ENCODE assay signal across 7 mouse cellular contexts in genomic region chr9:20887704-20888385, GRCm38 (mm10). TPM values are rescaled to one million over a fixed set of nuclear protein-coding genes. Genes with fewer than 3 reads are reported as not detected.
DNase-seq lines count a peak whose midpoint lies in the region; ATAC-seq and TF ChIP-seq lines count a peak whose summit lies in the region.

Gene Ppan, plus strand, starts transcription at chr9:20888175.

- intact Hi-C loops in left cerebral cortex, postnatal 4 days (cut with DNase I): no loop called here

- H3K9ac ChIP-seq in intestine, postnatal 0 days (ENCODE audit: low read depth, low read length): peak within 1 kb of the TSS; percentile 82
- peak within 1 kb of the TSS; percentile 85 for H3K9ac ChIP-seq in midbrain, embryonic 12.5 days (replicated peaks)

- peak; percentile 95 for DNase-seq in adrenal gland, postnatal 10 days
- DNase-seq in embryonic facial prominence, embryonic 10.5 days (ENCODE audit: low spot score): peak; percentile 95
- no peak for DNase-seq in gonadal fat pad, adult 2 months (ENCODE audit: low read depth)
- peak; percentile 96 for DNase-seq in left cerebral cortex, postnatal 4 days

- peak within 1 kb of the TSS; percentile 88 for H3K4me2 ChIP-seq in intestine, postnatal 0 days (replicated peaks; ENCODE audit: low read depth)
- peak within 1 kb of the TSS; percentile 73 for H3K4me2 ChIP-seq in midbrain, embryonic 12.5 days (replicated peaks)

- no peaks in the 10 kb centered on the region for H3K27me3 ChIP-seq in embryonic facial prominence, embryonic 10.5 days (replicated peaks; ENCODE audit: low read depth, poor library complexity, severe bottlenecking)
- H3K27me3 ChIP-seq in intestine, postnatal 0 days (replicated peaks; ENCODE audit: control insufficient read depth, insufficient read depth, low read length): no peaks in the 10 kb centered on the region
- no peaks in the 10 kb centered on the region for H3K27me3 ChIP-seq in midbrain, embryonic 12.5 days
- H3K27me3 ChIP-seq in small intestine, adult 2 months (ENCODE audit: control insufficient read depth, insufficient read depth, low read length): no peaks in the 10 kb centered on the region

- TF ChIP-seq CTCF in intestine, postnatal 0 days (IDR thresholded peaks at IDR 0.05; ENCODE audit: low read depth): 0 out of 2 replicates have a peak, but pooled peaks have one; percentile 2
- TF ChIP-seq CTCF in small intestine, adult 2 months (IDR thresholded peaks at IDR 0.05; ENCODE audit: extremely low read depth, insufficient read length, insufficient replicate concordance, low read depth, low read length): no peak

- under 1% methylated on average over 43 of the region's 43 CpGs for WGBS in embryonic facial prominence, embryonic 10.5 days
- 1% methylated on average over 43 of the region's 43 CpGs for WGBS in intestine, postnatal 0 days
- under 1% methylated on average over 40 of the region's 43 CpGs for WGBS in midbrain, embryonic 12.5 days
- under 1% methylated on average over 43 of the region's 43 CpGs for WGBS in small intestine, adult 2 months

- peak within 1 kb of the TSS; percentile 90 for H3K27ac ChIP-seq in embryonic facial prominence, embryonic 10.5 days (replicated peaks)
- peak within 1 kb of the TSS; percentile 85 for H3K27ac ChIP-seq in intestine, postnatal 0 days (ENCODE audit: low read depth, low read length)
- H3K27ac ChIP-seq in midbrain, embryonic 12.5 days (replicated peaks): peak within 1 kb of the TSS; percentile 91
- H3K27ac ChIP-seq in small intestine, adult 2 months (ENCODE audit: insufficient read depth, low read depth, low read length): peak within 1 kb of the TSS; percentile 75

- H3K36me3 ChIP-seq in embryonic facial prominence, embryonic 10.5 days (replicated peaks): peaks cover 37% of the 10 kb centered on the region
- peaks cover 34% of the 10 kb centered on the region for H3K36me3 ChIP-seq in intestine, postnatal 0 days (ENCODE audit: control insufficient read depth, insufficient read depth)
- H3K36me3 ChIP-seq in midbrain, embryonic 12.5 days: peaks cover 36% of the 10 kb centered on the region
- peaks cover 29% of the 10 kb centered on the region for H3K36me3 ChIP-seq in small intestine, adult 2 months (ENCODE audit: control insufficient read depth, insufficient read depth, low read length)

- ATAC-seq in intestine, postnatal 0 days: peak; percentile 96
- peak; percentile 98 for ATAC-seq in midbrain, embryonic 12.5 days (ENCODE audit: low FRiP score, low read depth)

- peak within 1 kb of the TSS; percentile 99 for H3K4me3 ChIP-seq in embryonic facial prominence, embryonic 10.5 days
- H3K4me3 ChIP-seq in intestine, postnatal 0 days (ENCODE audit: low read depth, low read length): peak within 1 kb of the TSS; percentile 79
- H3K4me3 ChIP-seq in midbrain, embryonic 12.5 days: peak within 1 kb of the TSS; percentile 74
- H3K4me3 ChIP-seq in small intestine, adult 2 months (ENCODE audit: low read depth, low read length): peak within 1 kb of the TSS; percentile 95

- peak; percentile 76 for TF ChIP-seq POLR2A in small intestine, adult 2 months (IDR thresholded peaks at IDR 0.05; ENCODE audit: low read depth, low read length)

- peaks cover 7% of the 10 kb centered on the region for H3K4me1 ChIP-seq in embryonic facial prominence, embryonic 10.5 days
- H3K4me1 ChIP-seq in intestine, postnatal 0 days (replicated peaks; ENCODE audit: control insufficient read depth, insufficient read depth, low read length): no peaks in the 10 kb centered on the region
- peaks cover 12% of the 10 kb centered on the region for H3K4me1 ChIP-seq in midbrain, embryonic 12.5 days
- H3K4me1 ChIP-seq in small intestine, adult 2 months (ENCODE audit: control insufficient read depth, insufficient read depth, insufficient read length, low read length): peaks cover 2% of the 10 kb centered on the region; the same call in 1 of the 2 replicates

- peaks cover 6% of the 10 kb centered on the region; the same call in 1 of the 2 replicates for H3K9me3 ChIP-seq in embryonic facial prominence, embryonic 10.5 days
- H3K9me3 ChIP-seq in intestine, postnatal 0 days (ENCODE audit: control insufficient read depth): no peaks in the 10 kb centered on the region
- no peaks in the 10 kb centered on the region for H3K9me3 ChIP-seq in midbrain, embryonic 12.5 days

RNA-seq across cellular contexts. Expression of gene Ppan, which starts in this region (rescaled TPM):
- 10 to 100 TPM; 32.6 to 38.2 TPM for total RNA-seq in adrenal gland, postnatal 10 days (2021)
- polyA plus RNA-seq in embryonic facial prominence, embryonic 10.5 days (2016; fragmentation: Nextera tagmentation; extraction: Ambion mirVana): 99.2 and 100 TPM in 2 replicates
- polyA plus RNA-seq in gonadal fat pad, adult 2 months (2012; rRNA removed): 38.7 TPM in 2 replicates
- polyA plus RNA-seq in intestine, postnatal 0 days (2015; fragmentation: Nextera tagmentation; extraction: Ambion mirVana): 18.7 and 21.4 TPM in 2 replicates
- 10 to 100 TPM; 37.9 to 43.0 TPM for total RNA-seq in left cerebral cortex, postnatal 4 days (2021)
- polyA plus RNA-seq in midbrain, embryonic 12.5 days (2016; fragmentation: Nextera tagmentation; extraction: Ambion mirVana): 55.3 and 62.7 TPM in 2 replicates
- 33.4 and 42.2 TPM in 2 replicates for polyA plus RNA-seq in small intestine, adult 2 months (2012; rRNA removed)
